ENCODE assay signal across 24 mouse cellular contexts in the genomic region with DNA sequence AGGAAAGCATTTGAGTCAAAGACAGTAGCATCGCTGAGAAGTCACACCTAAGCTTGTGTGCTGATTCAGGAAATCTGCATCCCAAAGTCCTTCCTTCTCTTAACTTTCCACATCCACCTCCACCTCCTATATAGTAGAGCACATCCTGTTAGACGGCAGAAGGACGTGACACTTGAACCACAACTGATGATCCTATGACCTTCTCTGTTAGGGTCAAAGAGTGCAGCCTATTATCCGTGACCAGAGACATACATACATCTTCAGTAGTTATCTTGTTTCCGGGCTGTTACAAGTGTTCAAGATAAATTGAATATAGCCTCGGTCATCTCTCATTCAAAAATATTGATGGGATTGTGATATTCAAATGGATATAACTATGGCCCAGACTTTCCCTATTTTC. TPM values are rescaled to one million over a fixed set of nuclear protein-coding genes. Genes with fewer than 3 reads are reported as not detected.
"Had no signal": no experiment of that assay in that cellular context is flagged by ENCODE, and none has a peak within 500 bp of the region (broad histone marks: within the 10 kb centered on the region; RNA-seq: fewer than 3 reads in every experiment).

A gene (minus strand): TSS at position 101 of the 400 bp plus-strand sequence.

- H3K9ac ChIP-seq: neural tube, embryonic 13.5 days; neural tube, embryonic 15.5 days; stomach, embryonic 15.5 days had no signal

- H3K4me1 ChIP-seq: neural tube, embryonic 13.5 days; neural tube, embryonic 15.5 days; stomach, embryonic 15.5 days had no signal

- H3K36me3 ChIP-seq: neural tube, embryonic 13.5 days; neural tube, embryonic 15.5 days; stomach, embryonic 15.5 days had no signal

- H3K4me3 ChIP-seq: neural tube, embryonic 13.5 days; neural tube, embryonic 15.5 days; stomach, embryonic 15.5 days had no signal

- H3K27ac ChIP-seq: neural tube, embryonic 13.5 days; neural tube, embryonic 15.5 days; stomach, embryonic 15.5 days; stomach, postnatal 0 days had no signal

- DNase-seq: retina, postnatal 1 day; right cerebral cortex, adult 18-20 months; right cerebral cortex, postnatal 14 days; right cerebral cortex, postnatal 25 days; right cerebral cortex, postnatal 4 days; spleen, adult 18-20 months; thymus, adult 18-20 months; thymus, adult 2 months; thymus, postnatal 14 days; thymus, postnatal 25 days; thymus, postnatal 36 days; thymus, postnatal 4 days had no signal

- H3K9me3 ChIP-seq: neural tube, embryonic 13.5 days; neural tube, embryonic 15.5 days; stomach, embryonic 15.5 days had no signal

- H3K27me3 ChIP-seq: neural tube, embryonic 13.5 days; neural tube, embryonic 15.5 days; stomach, embryonic 15.5 days had no signal

RNA-seq across cellular contexts. Expression of the gene that starts here (rescaled TPM):
- polyA plus RNA-seq: neural tube, embryonic 13.5 days; neural tube, embryonic 14.5 days; neural tube, embryonic 15.5 days; small intestine, adult 2 months; spleen, adult 2 months; stomach, embryonic 14.5 days; stomach, embryonic 15.5 days; stomach, embryonic 16.5 days; stomach, postnatal 0 days; testis, adult 2 months; thymus, adult 2 months; thymus, postnatal 0 days; urinary bladder, adult 2 months had no signal
